Mouse (Mus musculus) embryonic stem cell, embryonic (primary cell): ENCODE data around the gene Dhps.

ENCODE experiments used
- CTCF ChIA-PET, 4 experiments: fragments of 300-600 bp in 2 of 4; fragments of 350-600 bp in 2 of 4; sonication (Branson Sonifier 250); formaldehyde crosslinking; loops; one replicate each; lab custom pipeline; 2022; ENCODE audit warnings: inconsistent platforms in 2 of 4; lab: Charles Lee
- POLR2A ChIA-PET, 4 experiments: fragments of 300-600 bp in 2 of 4; fragments of 350-600 bp in 2 of 4; sonication (Branson Sonifier 250); formaldehyde crosslinking; loops; one replicate each; lab custom pipeline; 2022; ENCODE audit warnings: antibody characterized with exemption in 4 of 4, inconsistent platforms in 1 of 4; lab: Charles Lee

Gene Dhps

GRCm38 (mm10) chr8:85071514-85072281 is at the start of gene Dhps:
Gene Dhps, plus strand, starts transcription at chr8:85071757.
- ChIA-PET CTCF (interaction anchor here (0.6 to 3.6 kb wide), 21 partner anchors 9 to 486 kb away, joined by 3 to 22 read pairs (median 4); partner anchors contain the start of genes Wdr83os (in 3 of the 4), Fbxw9 (in 1 of the 4), Man2b1 (in 1 of the 4) and Mast1 (in 1 of the 4)), POLR2A (interaction anchor here (0.5 to 12.9 kb wide), 179 partner anchors 9 to 1805 kb away, joined by 3 to 479 read pairs (median 5); partner anchors contain the start of genes Junb (in 4 of the 4), Man2b1 (in 4 of the 4), Tnpo2 (in 4 of the 4) and Trir (in 4 of the 4))

DNA sequence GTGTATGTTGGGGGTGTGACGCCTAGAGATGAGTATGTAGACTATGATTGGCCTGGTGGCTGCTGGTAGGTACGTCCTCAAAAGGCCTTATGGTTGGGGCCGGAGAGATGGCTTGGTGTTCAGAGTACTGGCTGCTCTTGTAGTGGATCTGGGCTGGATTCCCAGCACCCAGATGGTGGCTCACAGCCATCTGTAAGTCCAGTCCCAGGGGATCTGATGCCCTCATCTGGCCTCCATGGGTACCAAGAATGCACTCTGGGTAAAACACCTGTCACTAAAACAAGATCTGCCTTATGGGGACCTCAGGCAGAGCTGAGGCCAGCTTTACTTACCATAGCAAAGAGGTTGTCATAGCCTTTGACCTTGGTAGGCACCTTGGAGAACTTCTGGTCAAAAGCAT is 47.7 kb upstream of the Dhps start:
- CTCF ChIA-PET: interaction anchor here in 2 of 4 experiments (0.9 to 1.4 kb wide), 5 partner anchors 10 to 56 kb away, joined by 3 read pairs; partner anchors contain the start of gene Best2 (in 1 of the 2)
- POLR2A ChIA-PET: interaction anchor here in 3 of 4 experiments (0.5 to 21.2 kb wide), 21 partner anchors 8 to 270 kb away, joined by 3 to 488 read pairs (median 6); partner anchors contain the start of genes Best2 (in 2 of the 3), Dhps (in 2 of the 3), Tnpo2 (in 2 of the 3) and Calr (in 1 of the 3)

DNA sequence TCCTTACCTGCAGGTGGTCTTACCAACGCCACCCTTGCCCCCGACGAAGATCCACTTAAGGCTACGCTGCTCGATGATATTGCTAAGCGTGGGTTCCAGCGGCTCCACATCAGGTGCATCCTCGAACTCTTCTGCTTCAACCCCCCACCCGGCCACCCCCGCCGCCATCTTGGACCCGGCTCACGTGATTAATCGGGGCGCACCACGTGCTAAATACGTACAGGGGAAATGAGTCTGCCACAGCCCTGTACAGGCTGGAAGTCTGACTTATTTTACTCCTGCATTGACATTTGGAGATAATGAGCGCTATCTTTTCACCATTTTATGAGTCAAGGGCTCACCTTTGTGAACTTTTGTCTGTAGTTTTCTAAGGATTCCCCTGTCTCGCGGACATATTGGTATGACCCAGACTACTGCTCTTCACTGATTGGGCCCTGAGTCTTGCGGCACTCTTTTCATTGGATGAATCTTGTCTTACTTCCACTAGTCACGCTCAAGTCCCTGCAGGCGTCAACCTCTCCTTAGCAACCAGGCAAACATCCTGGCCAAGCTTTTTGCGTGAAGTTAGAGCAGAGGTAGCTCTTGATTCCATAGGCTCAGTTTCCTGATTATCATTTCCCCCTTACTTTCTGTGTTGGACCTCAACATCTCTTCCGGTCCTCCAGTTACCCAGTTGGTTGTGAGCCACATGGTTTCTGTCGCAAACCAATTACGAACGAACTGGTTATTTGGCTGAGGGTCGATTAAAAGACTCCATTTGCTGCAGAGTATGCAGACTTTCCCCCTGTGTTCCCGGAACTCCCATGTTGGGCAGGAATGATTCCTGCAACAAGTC is 46.2 kb upstream of the Dhps start, which contains the start of gene Asna1:
Gene Asna1 (minus strand): TSS at position 184 of the 835 bp plus-strand sequence.
- CTCF ChIA-PET: interaction anchor here in 2 of 4 experiments (0.5 to 2.1 kb wide), 6 partner anchors 9 to 51 kb away, joined by 3 to 16 read pairs (median 3); partner anchors contain the start of gene Tnpo2 (in 1 of the 2)
- POLR2A ChIA-PET: interaction anchor here (0.6 to 21.2 kb wide), 61 partner anchors 9 to 376 kb away, joined by 3 to 488 read pairs (median 6); partner anchors contain the start of genes Tnpo2 (in 4 of the 4), Dhps (in 3 of the 4), Hook2 (in 3 of the 4) and Junb (in 3 of the 4)

DNA sequence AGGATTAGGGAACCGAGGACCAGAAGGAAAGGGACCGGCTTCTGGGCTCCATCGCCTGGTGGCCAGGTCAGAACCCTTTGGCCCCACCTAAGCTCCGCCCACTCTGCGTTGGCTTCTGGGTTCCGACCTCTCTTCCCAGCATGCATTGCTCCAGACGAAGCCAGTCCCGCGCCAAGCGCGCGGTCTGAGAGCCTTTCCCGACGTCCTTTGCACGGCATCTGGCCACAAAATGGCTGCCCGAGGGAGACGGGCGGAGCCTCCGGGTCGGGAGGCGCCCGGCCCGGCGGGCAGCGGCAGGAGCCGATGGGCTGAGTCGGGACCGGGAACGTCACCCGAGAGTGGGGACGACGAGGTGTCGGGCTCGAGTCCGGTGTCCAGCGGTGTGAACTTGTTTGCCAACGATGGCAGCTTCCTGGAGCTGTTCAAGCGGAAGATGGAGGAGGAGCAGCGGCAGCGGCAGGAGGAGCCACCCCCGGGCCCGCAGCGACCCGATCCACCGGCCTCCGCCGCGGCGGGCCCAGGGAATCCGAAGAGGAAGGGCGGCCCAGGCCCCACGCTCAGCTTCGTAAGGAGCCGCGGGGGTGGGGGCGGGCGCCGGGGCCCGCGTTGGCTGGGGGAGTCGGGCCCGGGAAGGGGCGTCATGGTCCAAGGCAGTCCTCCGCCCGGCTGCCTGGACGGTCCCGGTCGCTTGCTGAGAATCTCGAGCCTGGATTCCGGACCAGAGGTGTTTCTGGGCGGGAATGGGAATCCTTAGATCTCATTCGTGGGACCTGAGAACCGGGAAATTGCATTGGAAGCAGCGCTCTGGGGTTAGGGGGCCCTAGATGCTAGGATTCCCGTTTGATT is 44.7 kb upstream of the Dhps start, which contains the start of gene Trir:
Gene Trir (plus strand): TSS at position 154 of the 846 bp plus-strand sequence.
- ChIA-PET POLR2A (interaction anchor here (0.5 to 21.2 kb wide), 96 partner anchors 8 to 542 kb away, joined by 3 to 488 read pairs (median 5); partner anchors contain the start of genes Dhps (in 4 of the 4), Hook2 (in 3 of the 4), Junb (in 3 of the 4) and Man2b1 (in 3 of the 4)), CTCF (interaction anchor here in 3 of 4 experiments (0.9 to 2.1 kb wide), 10 partner anchors 13 to 124 kb away, joined by 3 to 16 read pairs (median 4); partner anchors contain the start of gene Best2 (in 1 of the 3))

DNA sequence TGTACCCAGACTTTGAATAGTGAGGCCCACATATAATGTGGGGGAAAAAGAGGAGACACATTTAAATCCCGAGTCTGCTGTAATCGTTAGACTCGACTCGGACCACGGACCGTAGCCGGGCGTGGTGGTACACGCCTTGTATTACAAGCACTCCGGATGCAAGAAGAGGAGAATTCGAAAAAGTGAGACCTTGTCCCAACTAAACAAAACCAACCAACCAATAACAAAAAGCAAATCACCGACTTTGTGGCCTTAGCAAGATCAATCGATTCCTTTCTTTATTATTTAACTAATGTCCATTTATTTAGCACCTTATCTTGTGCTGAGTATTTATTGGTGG is 44.1 kb upstream of the Dhps start:
- POLR2A ChIA-PET: interaction anchor here (0.6 to 21.2 kb wide), 34 partner anchors 9 to 445 kb away, joined by 3 to 488 read pairs (median 14); partner anchors contain the start of genes Tnpo2 (in 4 of the 4), Junb (in 3 of the 4), Best2 (in 2 of the 4) and Calr (in 2 of the 4)
- CTCF ChIA-PET: interaction anchor here in 1 of 4 experiments (1.3 to 1.5 kb wide), 2 partner anchors 14 to 52 kb away, joined by 4 to 9 read pairs; partner anchors contain the start of gene Best2

DNA sequence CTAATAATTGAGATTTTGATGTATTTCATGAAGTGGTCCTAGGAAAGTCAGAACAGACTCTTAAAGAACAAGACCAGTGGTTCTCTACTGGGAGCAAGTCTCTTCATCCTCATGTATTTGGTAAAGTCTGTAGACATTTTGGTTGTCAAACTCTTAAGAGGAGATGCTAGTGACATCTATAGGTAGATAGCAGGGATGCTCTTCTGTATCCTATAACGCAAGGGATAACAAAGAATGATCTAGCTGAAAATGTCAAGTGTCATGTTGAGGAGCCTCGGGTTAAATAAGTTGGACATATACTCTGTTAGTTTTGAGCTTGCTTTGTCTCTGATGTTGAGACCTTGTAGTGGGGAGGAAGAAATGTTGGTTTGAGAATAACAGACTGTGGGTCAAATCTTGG is 43.6 kb upstream of the Dhps start:
- POLR2A ChIA-PET: interaction anchor here (0.6 to 21.2 kb wide), 13 partner anchors 9 to 52 kb away, joined by 3 to 488 read pairs (median 9); partner anchors contain the start of genes Tnpo2 (in 4 of the 4), Best2 (in 2 of the 4) and Dhps (in 1 of the 4)
- CTCF ChIA-PET: no interaction called here

DNA sequence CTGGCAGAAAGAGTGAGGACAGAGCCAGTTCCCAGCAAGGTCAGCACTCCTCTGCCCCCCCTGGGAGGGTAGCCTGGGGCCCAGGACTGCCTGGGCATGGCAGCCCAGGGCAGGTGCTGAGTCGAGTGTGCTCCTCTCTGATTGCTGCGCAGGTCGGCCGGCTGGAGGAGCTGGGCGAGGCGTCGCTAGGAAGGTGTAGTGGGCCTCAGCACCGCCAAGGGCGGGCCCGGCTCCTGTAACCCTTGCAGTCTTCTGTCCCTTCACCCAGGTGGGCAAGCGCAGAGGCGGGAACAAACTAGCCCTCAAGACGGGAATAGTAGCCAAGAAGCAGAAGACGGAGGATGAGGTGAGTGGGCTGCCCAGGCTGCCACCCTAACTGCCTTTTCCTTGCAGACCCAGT is 42.3 kb upstream of the Dhps start:
- ChIA-PET CTCF (interaction anchor here in 1 of 4 experiments (1.0 kb wide), 1 partner anchor 16 kb away, joined by 3 read pairs; no protein-coding TSS in a partner anchor), POLR2A (interaction anchor here in 3 of 4 experiments (0.6 to 21.2 kb wide), 21 partner anchors 8 to 126 kb away, joined by 3 to 488 read pairs (median 3); partner anchors contain the start of genes Dhps (in 3 of the 3), Best2 (in 2 of the 3), Tnpo2 (in 2 of the 3) and Wdr83os (in 2 of the 3))

DNA sequence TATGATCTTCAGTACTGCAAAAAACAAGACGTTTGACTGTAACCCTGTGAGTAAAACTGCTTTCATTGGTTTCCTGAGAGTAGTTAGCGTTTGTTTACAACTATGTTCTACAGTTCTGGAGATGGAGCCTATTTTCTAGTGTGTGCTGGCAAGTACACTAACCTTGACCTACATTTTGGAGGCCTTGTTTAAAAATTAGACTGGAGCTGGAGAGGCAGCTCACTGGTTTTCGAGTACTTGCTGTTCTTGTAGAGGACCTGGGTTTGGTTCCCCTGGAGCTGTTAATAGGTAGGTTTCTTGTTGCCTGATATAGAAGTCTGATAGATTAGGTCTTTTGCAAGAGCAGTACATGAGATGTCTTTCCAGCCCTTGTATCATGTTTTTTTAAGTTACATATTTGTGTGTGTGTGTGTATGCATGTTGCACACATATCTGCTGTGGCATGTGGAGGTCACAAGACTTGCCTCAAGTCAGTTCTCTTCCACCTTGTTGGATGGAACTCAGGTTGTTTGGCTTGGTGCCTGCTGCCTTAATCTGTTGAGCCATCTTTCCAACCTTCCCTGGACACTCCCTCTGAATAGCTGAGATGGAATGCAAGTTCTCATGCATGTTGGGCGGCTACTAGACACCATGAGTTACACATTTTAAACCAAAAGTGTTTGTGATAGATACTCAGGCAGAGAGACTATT is 38.8 kb upstream of the Dhps start:
- ChIA-PET POLR2A (interaction anchor here in 3 of 4 experiments (0.6 to 21.2 kb wide), 18 partner anchors 9 to 276 kb away, joined by 3 to 488 read pairs (median 6); partner anchors contain the start of genes Dhps (in 2 of the 3), Best2 (in 1 of the 3), Calr (in 1 of the 3) and Hook2 (in 1 of the 3)), CTCF (interaction anchor here in 1 of 4 experiments (1.6 kb wide), 1 partner anchor 59 kb away, joined by 3 read pairs; no protein-coding TSS in a partner anchor)

DNA sequence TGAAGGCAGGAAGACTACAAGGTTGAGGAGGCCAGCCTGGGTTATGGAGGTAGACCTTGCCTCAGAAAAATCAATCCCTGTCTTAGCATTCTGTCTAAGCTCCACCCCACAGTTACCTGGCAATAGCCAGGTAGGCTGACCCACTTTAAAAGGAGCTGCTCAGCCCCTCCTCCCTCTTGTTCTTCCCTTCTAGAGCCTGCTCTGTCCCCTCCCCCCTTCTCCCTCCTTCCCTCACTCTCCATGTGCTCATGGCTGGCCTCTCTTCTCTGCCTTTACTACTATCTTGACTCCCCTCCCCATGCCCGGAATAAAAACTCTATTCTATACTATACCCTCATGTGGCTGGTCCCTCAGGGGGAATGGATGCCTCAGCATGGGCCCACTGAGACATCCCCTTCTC is 37.7 kb upstream of the Dhps start:
- CTCF ChIA-PET: interaction anchor here in 3 of 4 experiments (0.9 to 1.4 kb wide), 3 partner anchors 21 to 60 kb away, joined by 4 to 6 read pairs (median 5); no protein-coding TSS in a partner anchor
- POLR2A ChIA-PET: interaction anchor here in 3 of 4 experiments (0.6 to 21.3 kb wide), 24 partner anchors 9 to 187 kb away, joined by 3 to 488 read pairs (median 14); partner anchors contain the start of genes Dhps (in 3 of the 3), Asna1 (in 2 of the 3), Calr (in 2 of the 3) and Junb (in 2 of the 3)

GRCm38 (mm10) chr8:85034764-85035163 is 36.8 kb upstream of the Dhps start:
- CTCF ChIA-PET: interaction anchor here (0.5 to 1.4 kb wide), 6 partner anchors 11 to 459 kb away, joined by 3 to 7 read pairs (median 5); no protein-coding TSS in a partner anchor
- POLR2A ChIA-PET: interaction anchor here (0.6 to 21.3 kb wide), 46 partner anchors 8 to 188 kb away, joined by 3 to 488 read pairs (median 6); partner anchors contain the start of genes Trir (in 4 of the 4), Asna1 (in 3 of the 4), Dhps (in 3 of the 4) and Gm5741 (in 3 of the 4)

- ChIA-PET CTCF (interaction anchor here (0.5 to 1.4 kb wide), 5 partner anchors 11 to 458 kb away, joined by 3 to 7 read pairs (median 5); no protein-coding TSS in a partner anchor), POLR2A (interaction anchor here (0.6 to 21.3 kb wide), 50 partner anchors 8 to 188 kb away, joined by 3 to 488 read pairs (median 12); partner anchors contain the start of genes Dhps (in 4 of the 4), Trir (in 4 of the 4), Asna1 (in 3 of the 4) and Gm5741 (in 3 of the 4))
These were observed 36.3 kb upstream of the Dhps start for GRCm38 (mm10) chr8:85035165-85035727.

GRCm38 (mm10) chr8:85035728-85036310 is 35.7 kb upstream of the Dhps start:
- CTCF ChIA-PET: interaction anchor here in 2 of 4 experiments (1.4 to 2.2 kb wide), 2 partner anchors 28 to 41 kb away, joined by 3 to 11 read pairs; no protein-coding TSS in a partner anchor

GRCm38 (mm10) chr8:85036381-85036717 is 35.2 kb upstream of the Dhps start:
- POLR2A ChIA-PET: interaction anchor here (0.5 to 21.3 kb wide), 101 partner anchors 8 to 1321 kb away, joined by 3 to 488 read pairs (median 7); partner anchors contain the start of genes Asna1 (in 4 of the 4), Dhps (in 4 of the 4), Calr (in 3 of the 4) and Farsa (in 3 of the 4)
- CTCF ChIA-PET: interaction anchor here (0.6 to 2.2 kb wide), 15 partner anchors 11 to 179 kb away, joined by 3 to 14 read pairs (median 4); partner anchors contain the start of genes Asna1 (in 1 of the 4), Farsa (in 1 of the 4), Fbxw9 (in 1 of the 4) and Gcdh (in 1 of the 4)

More at GRCm38 (mm10) chr8:85035728-85036310, 35.7 kb upstream of the Dhps start:
- POLR2A ChIA-PET: interaction anchor here (0.5 to 21.3 kb wide), 73 partner anchors 7 to 515 kb away, joined by 3 to 488 read pairs (median 9); partner anchors contain the start of genes Asna1 (in 3 of the 4), Calr (in 3 of the 4), Dhps (in 3 of the 4) and Fbxw9 (in 3 of the 4)
